Mouse (Mus musculus): ENCODE measurements around the gene Gm20834. TPM values are rescaled to one million over a fixed set of nuclear protein-coding genes. Genes with fewer than 3 reads are reported as not detected.
"Not testable (repeated sequence)": the region's sequence is repeated elsewhere in the genome, so short reads cannot be mapped to it uniquely, and the experiment has no call there.

Gene Gm20834
- not detected for total RNA-seq (2021)

- DNase-seq; intact Hi-C loops (cut with DNase I): not testable (repeated sequence)
Observed at GRCm38 (mm10) chrY:10324489-10324888, at the start of gene Gm20834. Gene Gm20834 (minus strand): TSS chrY:10324589.

Other genes starting within 250 kb of the Gm20834 start
- gene Gm21310, start 177.4 kb downstream of the Gm20834 start, total RNA-seq (2021), result not detected
- gene Gm28510, start 88.1 kb upstream of the Gm20834 start, total RNA-seq (2021), result not detected
- not detected for gene Gm20737, start 211.5 kb upstream of the Gm20834 start, total RNA-seq (2021)
- not detected for gene Gm21775, start 228.9 kb upstream of the Gm20834 start, total RNA-seq (2021)